Mouse (Mus musculus): ENCODE data around the gene Hook2. TPM values are rescaled to one million over a fixed set of nuclear protein-coding genes. Genes with fewer than 3 reads are reported as not detected.

Hook2 gene
- polyA plus RNA-seq, 2 experiments = 3.2 to 4.3 TPM

- WGBS (ENCODE audit: insufficient replicate concordance) = 1% methylated on average over 75 of the region's 75 CpGs
- H3K4me2 ChIP-seq (ENCODE audit: low read depth) = peak within 1 kb of the TSS; percentile 97
Observed at GRCm38 (mm10) chr8:85026670-85027515, 36.5 kb downstream of the Hook2 start, which contains the start of gene Trir. TSS of gene Trir (plus strand) at chr8:85026823.

GRCm38 (mm10) chr8:85027516-85027855 lies 37.1 kb downstream of the Hook2 start:
- H3K27ac ChIP-seq = peak overlapping the region; percentile 91
- H3K27me3 ChIP-seq (ENCODE audit: control insufficient read depth, insufficient read depth, low read length) = no peaks in the 10 kb centered on the region
- TF ChIP-seq EP300 (IDR thresholded peaks at IDR 0.05; ENCODE audit: low read depth) (no peak), CTCF (IDR thresholded peaks at IDR 0.05; ENCODE audit: low read depth) (no peak)
- ATAC-seq (ENCODE audit: insufficient read depth) (no peak), DNase-seq (ENCODE audit: low read depth in 3 of 3, low spot score in 3 of 3) (peak in 1 of 3 experiments; percentile 29)
- WGBS (ENCODE audit: insufficient replicate concordance) = 1% methylated on average over 13 of the region's 13 CpGs
- H3K36me3 ChIP-seq (replicated peaks; ENCODE audit: control insufficient read depth, insufficient read depth, low read depth) = peaks cover 32% of the 10 kb centered on the region
- peak overlapping the region; percentile 97 for H3K4me2 ChIP-seq (ENCODE audit: low read depth)
- peak overlapping the region; percentile 94 to 98 for H3K4me3 ChIP-seq (ENCODE audit: insufficient read depth in 1 of 2, low read depth in 2 of 2, low read length in 2 of 2)
- H3K4me1 ChIP-seq (replicated peaks; ENCODE audit: control insufficient read depth in 2 of 2, insufficient read depth in 2 of 2, low read length in 1 of 2) = peaks cover 24 to 28% of the 10 kb centered on the region in 2 experiments
- no peaks in the 10 kb centered on the region for H3K9me3 ChIP-seq (ENCODE audit: control insufficient read depth, low read length)
- H3K9ac ChIP-seq (replicated peaks) = peak overlapping the region; percentile 99

More at GRCm38 (mm10) chr8:85026670-85027515, 36.5 kb downstream of the Hook2 start, which contains the start of gene Trir:
- Histone ChIP-seq H3K9me3 (ENCODE audit: control insufficient read depth, low read length) (no peaks in the 10 kb centered on the region), H3K27ac (peak within 1 kb of the TSS; percentile 91), H3K9ac (replicated peaks) (peak within 1 kb of the TSS; percentile 99), H3K27me3 (ENCODE audit: control insufficient read depth, insufficient read depth, low read length) (no peaks in the 10 kb centered on the region), H3K36me3 (replicated peaks; ENCODE audit: control insufficient read depth, insufficient read depth, low read depth) (peaks cover 29% of the 10 kb centered on the region), H3K4me3 (ENCODE audit: insufficient read depth in 1 of 2, low read depth in 2 of 2, low read length in 2 of 2) (peak within 1 kb of the TSS; percentile 94 to 98), H3K4me1 (replicated peaks; ENCODE audit: control insufficient read depth in 2 of 2, insufficient read depth in 2 of 2, low read length in 1 of 2) (peaks cover 24 to 28% of the 10 kb centered on the region in 2 experiments)
- ATAC-seq (ENCODE audit: insufficient read depth) (peak; percentile 81), DNase-seq (ENCODE audit: low read depth in 3 of 3, low spot score in 3 of 3) (peak; percentile 97 to 98 (median 98))
- peak; percentile 49 for TF ChIP-seq CTCF (IDR thresholded peaks at IDR 0.05; ENCODE audit: low read depth)
- TF ChIP-seq EP300 (IDR thresholded peaks at IDR 0.05; ENCODE audit: low read depth) = no peak

GRCm38 (mm10) chr8:85027922-85028321 lies 37.5 kb downstream of the Hook2 start:
- 23% methylated on average over 2 of the region's 2 CpGs for WGBS (ENCODE audit: insufficient replicate concordance)
- H3K9ac ChIP-seq (replicated peaks) = peak overlapping the region; percentile 99
- H3K27ac ChIP-seq = peak overlapping the region; percentile 91; the same call in 1 of the 2 replicates
- DNase-seq (ENCODE audit: low read depth in 3 of 3, low spot score in 3 of 3) (peak in 1 of 3 experiments; percentile 16), ATAC-seq (ENCODE audit: insufficient read depth) (no peak)
- H3K9me3 ChIP-seq (ENCODE audit: control insufficient read depth, low read length) = no peaks in the 10 kb centered on the region
- H3K36me3 ChIP-seq (replicated peaks; ENCODE audit: control insufficient read depth, insufficient read depth, low read depth) = peaks cover 37% of the 10 kb centered on the region
- TF ChIP-seq CTCF (IDR thresholded peaks at IDR 0.05; ENCODE audit: low read depth) (no peak; the same call in 1 of the 2 replicates), EP300 (IDR thresholded peaks at IDR 0.05; ENCODE audit: low read depth) (no peak)
- peak overlapping the region; percentile 97 for H3K4me2 ChIP-seq (ENCODE audit: low read depth)
- H3K4me3 ChIP-seq (ENCODE audit: insufficient read depth in 1 of 2, low read depth in 2 of 2, low read length in 2 of 2) = peak overlapping the region; percentile 94 to 98
- H3K4me1 ChIP-seq (replicated peaks; ENCODE audit: control insufficient read depth in 2 of 2, insufficient read depth in 2 of 2, low read length in 1 of 2) = peaks cover 24 to 28% of the 10 kb centered on the region in 2 experiments
- no peaks in the 10 kb centered on the region for H3K27me3 ChIP-seq (ENCODE audit: control insufficient read depth, insufficient read depth, low read length)

GRCm38 (mm10) chr8:85029271-85029670 lies 38.9 kb downstream of the Hook2 start:
- peak overlapping the region in 1 of 2 experiments; percentile 98; a peak in 2 of 4 replicates for H3K4me3 ChIP-seq (ENCODE audit: insufficient read depth in 1 of 2, low read depth in 2 of 2, low read length in 2 of 2)
- ATAC-seq (ENCODE audit: insufficient read depth) = no peak
- H3K36me3 ChIP-seq (replicated peaks; ENCODE audit: control insufficient read depth, insufficient read depth, low read depth) = peaks cover 37% of the 10 kb centered on the region
- no peak overlapping the region for H3K9ac ChIP-seq (replicated peaks)
- DNase-seq (ENCODE audit: low read depth in 3 of 3, low spot score in 3 of 3) = no peak
- H3K4me2 ChIP-seq (ENCODE audit: low read depth) = peak overlapping the region; percentile 97; the same call in 1 of the 2 replicates
- TF ChIP-seq EP300 (IDR thresholded peaks at IDR 0.05; ENCODE audit: low read depth) = no peak
- TF ChIP-seq CTCF (IDR thresholded peaks at IDR 0.05; ENCODE audit: low read depth) = no peak
- H3K27ac ChIP-seq = no peak overlapping the region
- WGBS (ENCODE audit: insufficient replicate concordance) = 76% methylated on average over 14 of the region's 14 CpGs
- H3K9me3 ChIP-seq (ENCODE audit: control insufficient read depth, low read length) = no peaks in the 10 kb centered on the region
- H3K4me1 ChIP-seq (replicated peaks; ENCODE audit: control insufficient read depth in 2 of 2, insufficient read depth in 2 of 2, low read length in 1 of 2) = peaks cover 23 to 25% of the 10 kb centered on the region in 2 experiments
- H3K27me3 ChIP-seq (ENCODE audit: control insufficient read depth, insufficient read depth, low read length) = no peaks in the 10 kb centered on the region
